Mouse (Mus musculus) forebrain, embryonic 14.5 days (tissue): ENCODE results near the gene Ttpal. TPM values are rescaled to one million over a fixed set of nuclear protein-coding genes. Genes with fewer than 3 reads are reported as not detected.
"Not testable (repeated sequence)": the region's sequence is repeated elsewhere in the genome, so short reads cannot be mapped to it uniquely, and the experiment has no call there.

Experiments used
- ATAC-seq: fragments of 200-750 bp; cut with Nextera tagmentation; 2 replicates; pipeline ENCODE4 v1.8.0; 2017; ENCODE audit warnings: mild to moderate bottlenecking, moderate library complexity
- DNase-seq: peaks from one replicate; pipeline ENCODE4 v3.0.0-alpha.2; 2015; ENCODE audit warnings: low spot score
- H3K27ac ChIP-seq: fragments of 300-500 bp; sonication (generic); 2 replicates; pipeline ENCODE4 v1.5.1; 2014; ENCODE audit warnings: low read depth, mild to moderate bottlenecking, control low read depth, low read length, moderate library complexity
- H3K27me3 ChIP-seq: fragments of 300-500 bp; sonication (generic); replicated peaks from 2 replicates; pipeline ENCODE4 v1.6.1; 2014; ENCODE audit warnings: low read length, control low read depth, mixed read lengths; ENCODE audit not compliant: control insufficient read depth, insufficient read depth
- H3K36me3 ChIP-seq: fragments of 300-500 bp; sonication (generic); 2 replicates; pipeline ENCODE4 v1.6.1; 2014; ENCODE audit warnings: low read length, control low read depth; ENCODE audit not compliant: control insufficient read depth, insufficient read depth
- H3K4me1 ChIP-seq: fragments of 300-500 bp; sonication (generic); 2 replicates; pipeline ENCODE4 v1.6.1; 2014; ENCODE audit warnings: antibody characterized with exemption, low read length, control low read depth; ENCODE audit not compliant: control insufficient read depth, insufficient read depth
- H3K4me2 ChIP-seq: fragments of 300-500 bp; sonication (generic); 2 replicates; pipeline ENCODE4 v1.6.1; 2014; ENCODE audit warnings: mild to moderate bottlenecking, control low read depth, low read length
- H3K4me3 ChIP-seq: fragments of 300-500 bp; sonication (generic); 2 replicates; pipeline ENCODE4 v1.5.1; 2014; ENCODE audit warnings: low read depth, low read length, control low read depth
- H3K9ac ChIP-seq: fragments of 300-500 bp; sonication (generic); 2 replicates; pipeline ENCODE4 v1.6.1; 2014; ENCODE audit warnings: mild to moderate bottlenecking, low read length, control low read depth, moderate library complexity
- H3K9me3 ChIP-seq: fragments of 300-500 bp; sonication (generic); replicated peaks from 2 replicates; pipeline ENCODE4 v1.6.1; 2016; ENCODE audit warnings: low read length, control low read depth, mixed read lengths; ENCODE audit not compliant: control insufficient read depth
- WGBS: fragments of 180-500 bp; shearing (Covaris S2); extraction: QIAGEN DNeasy Blood & Tissue Kit; methylation state at CpG from one replicate; pipeline ENCODE4 v1.1.7; 2014; 5-methylcytosine and 5-hydroxymethylcytosine counted together
- polyA plus RNA-seq: library from polyadenylated mRNA; unstranded; fragments of >200 nt; fragmentation: Nextera tagmentation; extraction: Ambion mirVana; gene quantifications from 2 replicates; pipeline ENCODE4 v1.2.1, GENCODE M21; 2014

Gene Ttpal
- polyA plus RNA-seq, 1 experiment from 2014 or later: 46.7 TPM

GRCm38 (mm10) chr2:163644047-163644446 lies 41.9 kb downstream of the Ttpal start:
- no peaks in the 10 kb centered on the region for H3K36me3 ChIP-seq
- H3K9ac ChIP-seq: peak overlapping the region; percentile 95
- peak overlapping the region; percentile 55 for H3K4me2 ChIP-seq
- ATAC-seq: no peak
- WGBS: 5% methylated on average over 4 of the region's 4 CpGs
- peak; percentile 23 for DNase-seq
- H3K4me3 ChIP-seq: peak overlapping the region; percentile 93
- peak overlapping the region; percentile 99; the same call in 1 of the 2 replicates for H3K27ac ChIP-seq
- H3K9me3 ChIP-seq: no peaks in the 10 kb centered on the region
- H3K4me1 ChIP-seq: peaks cover 12% of the 10 kb centered on the region; the same call in 1 of the 2 replicates
- H3K27me3 ChIP-seq: no peaks in the 10 kb centered on the region

GRCm38 (mm10) chr2:163644575-163645385 lies 42.7 kb downstream of the Ttpal start, which contains the start of gene Serinc3:
TSS of gene Serinc3 (minus strand) at chr2:163645131.
- Histone ChIP-seq H3K27ac (peak within 1 kb of the TSS; percentile 99), H3K4me1 (peaks cover 12% of the 10 kb centered on the region; the same call in 1 of the 2 replicates)
- WGBS: under 1% methylated on average over 74 of the region's 74 CpGs

GRCm38 (mm10) chr2:163645700-163646460 lies 43.8 kb downstream of the Ttpal start:
- H3K27ac ChIP-seq: no peak overlapping the region; the same call in 1 of the 2 replicates
- H3K36me3 ChIP-seq: no peaks in the 10 kb centered on the region
- H3K27me3 ChIP-seq: no peaks in the 10 kb centered on the region
- 81% methylated on average over 11 of the region's 11 CpGs for WGBS
- H3K9me3 ChIP-seq: 0 out of 2 replicates have a peak, but pooled peaks cover 2% of the 10 kb centered on the region
- H3K4me3 ChIP-seq: no peak overlapping the region
- peaks cover 12% of the 10 kb centered on the region; the same call in 1 of the 2 replicates for H3K4me1 ChIP-seq
- no peak for ATAC-seq
- no peak overlapping the region; the same call in 1 of the 2 replicates for H3K4me2 ChIP-seq
- no peak for DNase-seq
- H3K9ac ChIP-seq: no peak overlapping the region

More at GRCm38 (mm10) chr2:163644575-163645385, 42.7 kb downstream of the Ttpal start, which contains the start of gene Serinc3:
- Histone ChIP-seq H3K4me3 (peak within 1 kb of the TSS; percentile 93), H3K4me2 (peak within 1 kb of the TSS; percentile 55), H3K9me3 (no peaks in the 10 kb centered on the region), H3K9ac (peak within 1 kb of the TSS; percentile 95), H3K27me3 (no peaks in the 10 kb centered on the region), H3K36me3 (no peaks in the 10 kb centered on the region)
- peak; percentile 97 for ATAC-seq
- peak; percentile 98 for DNase-seq

- no peak overlapping the region for H3K27ac ChIP-seq
- H3K36me3 ChIP-seq: no peaks in the 10 kb centered on the region
- no peak overlapping the region for H3K9ac ChIP-seq
- ATAC-seq (no peak), DNase-seq (no peak)
- no peaks in the 10 kb centered on the region for H3K27me3 ChIP-seq
- no peak overlapping the region for H3K4me2 ChIP-seq
- H3K4me1 ChIP-seq: peaks cover 12% of the 10 kb centered on the region; the same call in 1 of the 2 replicates
- WGBS: 88% methylated on average over 5 of the region's 5 CpGs
- no peak overlapping the region for H3K4me3 ChIP-seq
- 0 out of 2 replicates have a peak, but pooled peaks cover 2% of the 10 kb centered on the region for H3K9me3 ChIP-seq
These were observed 44.5 kb downstream of the Ttpal start for GRCm38 (mm10) chr2:163646461-163647080.

GRCm38 (mm10) chr2:163655699-163656098 lies 53.6 kb downstream of the Ttpal start:
- not testable (repeated sequence) for ATAC-seq, H3K4me3 ChIP-seq, H3K36me3 ChIP-seq, H3K9ac ChIP-seq, H3K4me1 ChIP-seq, H3K27me3 ChIP-seq, H3K4me2 ChIP-seq, DNase-seq, H3K9me3 ChIP-seq, H3K27ac ChIP-seq
- whole genome bisulfite sequencing: 99% methylated on average over 6 of the region's 12 CpGs

- peak overlapping the region; percentile 76; the same call in 1 of the 2 replicates for H3K9ac ChIP-seq
- H3K4me3 ChIP-seq: no peak overlapping the region
- ATAC-seq: no peak
- no peak overlapping the region for H3K27ac ChIP-seq
- H3K9me3 ChIP-seq: no peaks in the 10 kb centered on the region
- H3K4me1 ChIP-seq: 0 out of 2 replicates have a peak, but pooled peaks cover 3% of the 10 kb centered on the region
- H3K36me3 ChIP-seq: no peaks in the 10 kb centered on the region
- no peak overlapping the region for H3K4me2 ChIP-seq
- H3K27me3 ChIP-seq: no peaks in the 10 kb centered on the region
- 83% methylated on average over 2 of the region's 2 CpGs for WGBS
- no peak for DNase-seq
These were observed 55.4 kb downstream of the Ttpal start for GRCm38 (mm10) chr2:163657486-163657885.

GRCm38 (mm10) chr2:163657975-163658886 lies 56.1 kb downstream of the Ttpal start, which contains the start of gene Pkig:
TSS of gene Pkig (plus strand) at chr2:163658386.
- 0 out of 2 replicates have a peak, but pooled peaks cover 3% of the 10 kb centered on the region for H3K4me1 ChIP-seq
- H3K27me3 ChIP-seq: no peaks in the 10 kb centered on the region
- no peaks in the 10 kb centered on the region for H3K36me3 ChIP-seq
- peak within 1 kb of the TSS; percentile 64 for H3K27ac ChIP-seq
- DNase-seq (peak; percentile 94), ATAC-seq (peak; percentile 97)
- H3K9me3 ChIP-seq: no peaks in the 10 kb centered on the region
- H3K4me3 ChIP-seq: peak within 1 kb of the TSS; percentile 71
- WGBS: under 1% methylated on average over 71 of the region's 71 CpGs
- H3K4me2 ChIP-seq: peak within 1 kb of the TSS; percentile 58
- peak within 1 kb of the TSS; percentile 76 for H3K9ac ChIP-seq
